Mouse (Mus musculus) forebrain, embryonic 11.5 days (tissue): Measurements from ENCODE around the gene Dbil5. TPM values are rescaled to one million over a fixed set of nuclear protein-coding genes. Genes with fewer than 3 reads are reported as not detected.

Experiments used
- ATAC-seq: fragments of 200-750 bp; cut with Nextera tagmentation; replicated peaks from 2 replicates; pipeline ENCODE4 v1.8.0; 2017; ENCODE audit warnings: moderate TSS enrichment; ENCODE audit not compliant: low FRiP score
- DNase-seq: peaks from one replicate; pipeline ENCODE4 v3.0.0-alpha.2; 2017; ENCODE audit warnings: low spot score
- H3K27ac ChIP-seq: fragments of 300-500 bp; sonication (generic); 2 replicates; pipeline ENCODE4 v1.5.1; 2014; ENCODE audit warnings: low read depth, low read length
- H3K27me3 ChIP-seq: fragments of 300-500 bp; sonication (generic); 2 replicates; pipeline ENCODE4 v1.6.1; 2014; ENCODE audit warnings: mild to moderate bottlenecking, low read length, mixed read lengths; ENCODE audit not compliant: control insufficient read depth, insufficient read depth
- H3K36me3 ChIP-seq: fragments of 300-500 bp; sonication (generic); 2 replicates; pipeline ENCODE4 v1.6.1; 2014; ENCODE audit warnings: mild to moderate bottlenecking, low read length, moderate library complexity, mixed read lengths; ENCODE audit not compliant: control insufficient read depth, insufficient read depth
- H3K4me1 ChIP-seq: fragments of 300-500 bp; sonication (generic); replicated peaks from 2 replicates; pipeline ENCODE4 v1.6.1; 2014; ENCODE audit warnings: low read length, mixed read lengths; ENCODE audit not compliant: control insufficient read depth, insufficient read depth
- H3K4me2 ChIP-seq: fragments of 300-500 bp; sonication (generic); 2 replicates; pipeline ENCODE4 v1.6.1; 2014; ENCODE audit warnings: low read depth, mild to moderate bottlenecking, low read length, moderate library complexity, mixed read lengths; ENCODE audit not compliant: severe bottlenecking
- H3K4me3 ChIP-seq: fragments of 300-500 bp; sonication (generic); 2 replicates; pipeline ENCODE4 v1.5.1; 2014; ENCODE audit warnings: low read depth, low read length
- H3K9ac ChIP-seq: fragments of 300-500 bp; sonication (generic); 2 replicates; pipeline ENCODE4 v1.6.1; 2014; ENCODE audit warnings: low read length
- H3K9me3 ChIP-seq: fragments of 300-500 bp; sonication (generic); 2 replicates; pipeline ENCODE4 v1.6.1; 2016; ENCODE audit warnings: low read length, mixed read lengths; ENCODE audit not compliant: control insufficient read depth
- WGBS: fragments of 180-500 bp; shearing (Covaris S2); extraction: QIAGEN DNeasy Blood & Tissue Kit; methylation state at CpG from one replicate; pipeline ENCODE4 v1.1.7; 2014; 5-methylcytosine and 5-hydroxymethylcytosine counted together
- polyA plus RNA-seq: library from polyadenylated mRNA; unstranded; fragments of >200 nt; fragmentation: Nextera tagmentation; extraction: Ambion mirVana; gene quantifications from 2 replicates; pipeline ENCODE4 v1.2.1, GENCODE M21; 2014

The Dbil5 gene
- polyA plus RNA-seq, result 0.48 TPM in 1 of 2 replicates, not detected in the other

DNA sequence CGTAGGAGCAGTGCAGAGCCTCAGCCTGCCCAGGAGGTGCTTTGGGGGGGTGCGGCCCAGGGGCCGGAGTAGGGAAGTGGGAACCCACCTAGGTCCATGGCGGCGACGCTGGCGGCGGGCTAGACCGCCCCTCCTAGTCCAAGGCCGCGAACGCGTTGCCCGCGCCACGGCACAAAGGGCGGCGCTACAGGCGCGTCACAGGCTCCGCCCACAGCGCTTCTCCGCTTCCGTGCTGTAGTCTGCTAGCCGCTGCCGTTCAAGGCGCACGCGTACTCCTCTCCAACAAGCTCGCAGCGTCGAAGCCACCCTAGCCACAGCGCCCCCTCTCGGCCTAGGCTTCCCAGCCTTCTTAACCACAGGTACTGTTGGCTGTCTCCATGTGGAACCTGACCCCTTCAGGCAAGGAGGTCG is at the start of gene Dbil5, which contains the start of gene Gemin4:
Gene Dbil5 (plus strand): TSS at position 219 of the 411 bp plus-strand sequence.
Gene Gemin4 (minus strand): TSS at position 275 of the 411 bp plus-strand sequence.
- Histone ChIP-seq H3K4me1 (no peaks in the 10 kb centered on the region), H3K9ac (peak within 1 kb of the TSS; percentile 98), H3K4me3 (peak within 1 kb of the TSS; percentile 79), H3K27ac (peak within 1 kb of the TSS; percentile 77), H3K36me3 (peaks cover 8% of the 10 kb centered on the region; the same call in 1 of the 2 replicates), H3K27me3 (no peaks in the 10 kb centered on the region), H3K9me3 (no peaks in the 10 kb centered on the region), H3K4me2 (peak within 1 kb of the TSS; percentile 81)
- under 1% methylated on average over 35 of the region's 35 CpGs for WGBS
- peak; percentile 99 for DNase-seq
- peak; percentile 98 for ATAC-seq

DNA sequence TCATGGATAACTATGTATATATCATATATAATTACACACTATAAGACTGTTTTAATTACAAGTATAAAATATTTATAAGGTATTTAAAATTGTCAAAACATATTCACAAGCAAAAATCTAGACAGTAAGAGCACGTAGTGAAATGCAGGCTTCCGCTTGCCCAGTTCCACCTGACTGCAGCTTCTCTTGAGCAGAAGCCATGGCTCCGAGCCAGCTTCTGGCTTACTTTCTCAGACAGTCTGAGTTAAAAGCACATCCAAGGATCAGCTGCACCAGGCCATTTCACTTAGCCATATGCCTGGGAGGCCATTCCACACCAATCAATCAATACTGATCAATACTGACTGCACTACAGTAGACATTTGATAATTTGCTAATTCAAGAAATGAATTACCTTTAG is 48.4 kb upstream of the Dbil5 start:
- WGBS, result 93% methylated on average over 3 of the region's 3 CpGs

DNA sequence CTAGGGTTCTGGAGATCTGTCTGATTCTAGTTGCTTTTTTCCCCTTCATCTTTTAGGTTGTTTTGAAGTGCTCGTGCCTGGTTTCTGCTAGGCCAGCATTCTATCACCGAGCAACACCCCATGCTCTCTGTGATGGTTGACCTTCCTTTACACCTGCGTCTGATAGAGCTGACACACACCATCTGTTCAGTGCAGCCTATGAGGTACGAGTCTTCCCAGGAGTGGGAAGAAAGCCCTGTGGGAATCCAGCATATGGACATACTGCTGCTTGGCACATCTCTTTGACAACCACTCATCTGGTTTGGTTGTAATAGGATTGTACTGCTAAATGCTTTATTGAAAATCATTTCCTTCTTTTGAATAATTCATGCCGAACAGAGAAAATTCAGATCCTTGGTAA is 47.2 kb upstream of the Dbil5 start:
- Histone ChIP-seq H3K36me3 (no peaks in the 10 kb centered on the region), H3K4me2 (no peak overlapping the region), H3K9ac (no peak overlapping the region), H3K4me3 (no peak overlapping the region), H3K4me1 (no peaks in the 10 kb centered on the region), H3K9me3 (no peaks in the 10 kb centered on the region), H3K27me3 (no peaks in the 10 kb centered on the region), H3K27ac (no peak overlapping the region)
- 81% methylated on average over 5 of the region's 5 CpGs for WGBS
- no peak for ATAC-seq
- no peak for DNase-seq

More for the DNA sequence above, 48.4 kb upstream of the Dbil5 start:
- ATAC-seq (no peak), DNase-seq (no peak)
- H3K9ac ChIP-seq, result no peak overlapping the region
- no peaks in the 10 kb centered on the region for H3K4me1 ChIP-seq
- no peaks in the 10 kb centered on the region for H3K27me3 ChIP-seq
- no peak overlapping the region for H3K27ac ChIP-seq
- H3K36me3 ChIP-seq, result no peaks in the 10 kb centered on the region
- no peaks in the 10 kb centered on the region for H3K9me3 ChIP-seq
- no peak overlapping the region for H3K4me2 ChIP-seq
- no peak overlapping the region for H3K4me3 ChIP-seq

DNA sequence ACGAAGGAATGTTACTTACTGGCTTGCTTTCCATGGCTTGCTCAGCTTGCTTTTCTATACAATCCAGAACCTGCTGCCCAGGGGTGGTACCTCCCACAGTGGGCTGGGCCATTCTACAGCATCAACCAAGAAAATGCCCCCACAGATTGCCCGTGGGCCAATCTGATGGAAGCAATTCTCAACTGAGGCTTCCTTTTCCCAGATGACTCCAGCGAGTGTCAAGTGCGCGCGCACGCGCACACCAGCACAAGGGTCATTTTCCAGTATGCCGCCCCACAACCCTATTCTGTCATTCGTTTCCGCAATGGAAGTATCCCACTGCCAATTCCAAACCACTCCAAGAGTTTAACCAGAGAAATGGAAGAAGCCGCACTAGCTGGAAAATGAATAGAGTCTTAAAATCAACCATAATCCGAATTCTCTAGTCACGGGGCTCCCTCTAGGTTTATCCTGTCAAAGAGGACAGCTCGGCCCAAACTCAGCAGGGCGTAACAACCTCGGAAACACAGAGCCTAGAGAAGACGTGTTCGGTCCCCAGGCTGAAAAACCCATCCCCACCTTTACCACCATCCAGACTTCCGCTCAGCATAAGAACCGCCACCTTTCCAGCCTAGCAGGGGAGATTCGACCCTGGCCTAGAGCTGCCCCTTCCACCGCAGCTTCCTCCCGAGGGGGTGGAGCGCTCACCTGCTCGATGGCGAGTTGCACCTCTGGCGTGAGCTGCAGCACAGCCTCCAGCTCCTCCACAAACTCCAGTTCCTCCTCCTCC is 38.5 kb upstream of the Dbil5 start:
- H3K27ac ChIP-seq, result peak overlapping the region; percentile 25; the same call in 1 of the 2 replicates
- WGBS, result 3% methylated on average over 28 of the region's 28 CpGs

DNA sequence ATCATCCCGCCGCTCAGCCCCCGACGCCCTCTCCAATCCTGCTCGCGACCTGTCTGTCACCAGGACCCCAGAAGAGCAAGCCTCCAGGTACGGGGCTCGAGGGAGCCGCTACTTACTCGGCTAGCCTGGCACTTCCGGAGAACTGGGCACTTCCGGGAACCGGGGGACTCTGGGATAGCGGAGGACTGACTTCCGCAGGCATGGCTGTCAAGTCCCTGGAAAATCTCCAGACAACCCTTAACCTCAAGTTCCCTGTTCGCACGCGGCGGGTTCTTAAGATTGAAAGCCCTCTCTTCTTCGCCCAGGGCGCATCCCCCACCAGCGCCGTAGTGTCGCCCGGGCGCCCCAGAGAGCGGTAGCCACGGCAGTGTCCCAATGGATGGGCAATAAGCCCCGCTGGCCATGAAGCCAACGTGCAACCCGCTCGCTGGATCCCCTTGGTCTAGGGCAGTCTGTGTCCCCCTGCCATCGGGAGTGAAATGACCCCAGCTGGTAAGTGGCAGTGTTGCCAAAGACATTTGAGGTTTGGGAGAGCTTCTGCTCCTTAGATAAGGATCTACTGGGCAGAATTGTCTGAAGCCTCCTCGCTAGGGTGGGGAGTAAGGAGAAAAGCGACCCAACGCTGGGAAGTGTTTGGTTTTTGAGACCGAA is 37.8 kb upstream of the Dbil5 start, which contains the start of the genes Vps53 and Fam57a:
Gene Vps53 (minus strand): TSS at position 153 of the 651 bp plus-strand sequence.
Gene Fam57a (plus strand): TSS at position 177 of the 651 bp plus-strand sequence.
- peak within 1 kb of the TSS; percentile 87 for H3K4me3 ChIP-seq
- H3K9me3 ChIP-seq, result no peaks in the 10 kb centered on the region
- H3K27me3 ChIP-seq, result no peaks in the 10 kb centered on the region
- peak within 1 kb of the TSS; percentile 25; the same call in 1 of the 2 replicates for H3K27ac ChIP-seq
- peak within 1 kb of the TSS; percentile 95 for H3K4me2 ChIP-seq
- peak within 1 kb of the TSS; percentile 70 for H3K9ac ChIP-seq
- 0 out of 2 replicates have a peak, but pooled peaks cover 2% of the 10 kb centered on the region for H3K4me1 ChIP-seq
- no peaks in the 10 kb centered on the region; the same call in 1 of the 2 replicates for H3K36me3 ChIP-seq
- under 1% methylated on average over 37 of the region's 37 CpGs for WGBS
- peak; percentile 80 for ATAC-seq
- peak; percentile 87 for DNase-seq

More for the DNA sequence above, 38.5 kb upstream of the Dbil5 start:
- H3K9me3 ChIP-seq, result no peaks in the 10 kb centered on the region
- 0 out of 2 replicates have a peak, but pooled peaks cover 2% of the 10 kb centered on the region for H3K4me1 ChIP-seq
- DNase-seq (peak; percentile 55), ATAC-seq (peak; percentile 55)
- no peaks in the 10 kb centered on the region for H3K27me3 ChIP-seq
- peak overlapping the region; percentile 95 for H3K4me2 ChIP-seq
- peak overlapping the region; percentile 70 for H3K9ac ChIP-seq
- peak overlapping the region; percentile 87 for H3K4me3 ChIP-seq
- no peaks in the 10 kb centered on the region; the same call in 1 of the 2 replicates for H3K36me3 ChIP-seq

DNA sequence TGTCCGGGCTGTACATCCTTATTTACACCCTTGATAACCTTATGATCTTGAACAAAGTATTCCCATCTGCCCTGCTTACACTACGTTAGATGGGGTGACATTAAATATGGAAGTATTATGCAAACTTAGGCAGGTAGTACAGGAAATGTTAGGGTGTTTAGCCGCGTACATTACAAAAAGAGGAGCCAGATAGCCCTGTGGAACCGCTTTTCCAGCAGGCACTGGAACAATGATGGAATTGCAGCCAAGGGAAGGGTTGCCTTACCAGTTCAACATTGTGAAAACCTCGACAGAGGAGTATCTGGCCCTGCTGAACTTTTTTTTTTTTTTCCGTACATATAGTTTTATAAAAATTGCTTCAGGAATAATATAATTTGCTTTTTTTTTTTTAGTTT is 37.3 kb upstream of the Dbil5 start:
- H3K9ac ChIP-seq, result peak overlapping the region; percentile 70
- peak overlapping the region; percentile 95 for H3K4me2 ChIP-seq
- WGBS, result 20% methylated on average over 7 of the region's 7 CpGs
- ATAC-seq (no peak), DNase-seq (no peak)
- no peaks in the 10 kb centered on the region for H3K27me3 ChIP-seq
- no peaks in the 10 kb centered on the region; the same call in 1 of the 2 replicates for H3K36me3 ChIP-seq
- H3K27ac ChIP-seq, result no peak overlapping the region
- H3K4me3 ChIP-seq, result peak overlapping the region; percentile 87
- H3K4me1 ChIP-seq, result 0 out of 2 replicates have a peak, but pooled peaks cover 2% of the 10 kb centered on the region
- no peaks in the 10 kb centered on the region for H3K9me3 ChIP-seq

DNA sequence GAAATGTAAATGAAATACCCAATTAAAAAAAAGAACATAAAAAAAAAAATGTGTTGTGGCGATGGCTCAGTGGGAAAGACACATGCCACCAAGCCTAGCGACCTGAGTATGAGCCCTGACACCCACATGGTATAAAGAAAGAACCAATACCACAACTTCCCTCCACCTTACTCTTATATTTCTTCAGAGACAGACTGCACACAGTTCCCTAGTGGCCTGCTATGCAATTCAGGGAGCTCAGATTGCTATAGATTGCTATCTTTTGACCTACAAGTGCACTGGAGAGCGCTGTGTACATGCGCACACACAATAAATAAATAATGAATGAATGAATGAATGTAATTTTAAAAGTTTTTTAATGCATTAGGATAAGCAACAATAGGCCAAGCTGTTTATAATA is 33.7 kb upstream of the Dbil5 start:
- no peak overlapping the region for H3K27ac ChIP-seq
- WGBS, result 87% methylated on average over 4 of the region's 4 CpGs
- no peaks in the 10 kb centered on the region for H3K27me3 ChIP-seq
- no peak overlapping the region for H3K4me3 ChIP-seq
- no peak overlapping the region for H3K4me2 ChIP-seq
- H3K4me1 ChIP-seq, result no peaks in the 10 kb centered on the region
- H3K9ac ChIP-seq, result no peak overlapping the region
- H3K36me3 ChIP-seq, result no peaks in the 10 kb centered on the region
- no peak for ATAC-seq
- no peaks in the 10 kb centered on the region for H3K9me3 ChIP-seq
- no peak for DNase-seq

DNA sequence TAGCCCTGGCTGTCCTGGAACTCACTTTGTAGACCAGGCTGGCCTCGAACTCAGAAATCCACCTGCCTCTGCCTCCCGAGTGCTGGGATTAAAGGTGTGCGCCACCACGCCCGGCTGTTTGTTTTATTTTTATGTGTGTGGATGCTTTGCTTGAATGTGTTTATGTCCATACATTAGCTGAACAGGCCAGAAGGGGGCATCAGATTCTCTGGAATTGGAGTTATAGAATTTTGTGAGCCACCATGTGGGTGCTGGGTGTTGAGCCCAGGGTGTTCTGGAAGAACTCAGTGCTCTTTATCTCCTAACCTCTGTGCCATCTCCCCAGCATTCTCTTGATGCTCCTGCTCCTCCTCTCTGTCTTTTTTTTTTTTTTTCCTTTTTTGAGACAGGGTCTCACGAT is 30.5 kb upstream of the Dbil5 start:
- 87% methylated on average over 6 of the region's 6 CpGs for WGBS
- no peaks in the 10 kb centered on the region for H3K9me3 ChIP-seq

More for the DNA sequence above, 30.5 kb upstream of the Dbil5 start:
- ATAC-seq (no peak), DNase-seq (no peak)
- Histone ChIP-seq H3K27ac (no peak overlapping the region), H3K4me3 (no peak overlapping the region), H3K4me2 (no peak overlapping the region), H3K9ac (no peak overlapping the region), H3K36me3 (no peaks in the 10 kb centered on the region), H3K4me1 (no peaks in the 10 kb centered on the region), H3K27me3 (no peaks in the 10 kb centered on the region)
